Mouse (Mus musculus): ENCODE data around the gene Fads2.

- no peak for TF ChIP-seq CTCF (IDR thresholded peaks at IDR 0.05; ENCODE audit: low read depth)
- TF ChIP-seq EP300 (IDR thresholded peaks at IDR 0.05; ENCODE audit: low read depth) = no peak
These were observed 14.6 kb downstream of the Fads2 start for GRCm38 (mm10) chr19:10086976-10087375.

Measured in liver, embryonic 14.5 days (tissue).